Mouse (Mus musculus): ENCODE measurements around the gene Pdcl3.
"Not testable (repeated sequence)": the region's sequence is repeated elsewhere in the genome, so short reads cannot be mapped to it uniquely, and the experiment has no call there.

Pdcl3 gene

GRCm38 (mm10) chr1:39012576-39012975, 27.2 kb downstream of the Pdcl3 start:
- in situ Hi-C loops (cut with MboI; ENCODE audit: low pct_unique_long_range_greater_than_20kb in 1 of 2, low sequenced_read_pairs in 2 of 2, unreplicated experiment in 1 of 2), result loop anchor here in 1 of 2 experiments (25.0 kb wide), 2 partner anchors 200 to 500 kb away; no protein-coding TSS in a partner anchor

GRCm38 (mm10) chr1:39013843-39014242, 28.4 kb downstream of the Pdcl3 start:
- in situ Hi-C loops (cut with MboI; ENCODE audit: low pct_unique_long_range_greater_than_20kb in 1 of 2, low sequenced_read_pairs in 2 of 2, unreplicated experiment in 1 of 2), result loop anchor here in 1 of 2 experiments (25.0 kb wide), 2 partner anchors 198 to 498 kb away; no protein-coding TSS in a partner anchor

DNA sequence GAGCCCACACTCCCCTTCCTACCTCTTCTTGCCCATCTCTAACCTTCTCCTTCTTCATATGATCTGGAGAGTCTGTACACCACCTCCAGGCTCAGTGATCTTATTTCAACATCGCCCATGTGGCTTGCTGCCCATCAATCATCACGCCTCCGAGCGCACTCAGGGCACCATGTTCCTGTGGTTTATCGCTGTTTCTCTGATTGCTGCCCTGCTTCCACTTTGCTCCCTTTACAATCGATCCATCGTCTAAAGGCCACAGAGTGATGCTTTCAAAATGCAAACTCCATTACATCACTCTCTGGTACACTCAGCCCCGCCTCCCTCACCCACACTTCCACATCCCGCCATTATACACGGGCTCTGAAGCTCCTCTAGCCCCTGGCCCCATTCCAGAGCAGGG, 30.1 kb downstream of the Pdcl3 start:
- in situ Hi-C loops (cut with MboI; ENCODE audit: low pct_unique_long_range_greater_than_20kb in 1 of 2, low sequenced_read_pairs in 2 of 2, unreplicated experiment in 1 of 2), result loop anchor here in 1 of 2 experiments (25.0 kb wide), 2 partner anchors 197 to 497 kb away; no protein-coding TSS in a partner anchor

GRCm38 (mm10) chr1:39017871-39018270, 32.5 kb downstream of the Pdcl3 start:
- in situ Hi-C loops (cut with MboI; ENCODE audit: low pct_unique_long_range_greater_than_20kb in 1 of 2, low sequenced_read_pairs in 2 of 2, unreplicated experiment in 1 of 2), result loop anchor here in 1 of 2 experiments (25.0 kb wide), 2 partner anchors 194 to 494 kb away; no protein-coding TSS in a partner anchor

- in situ Hi-C loops (cut with MboI; ENCODE audit: low pct_unique_long_range_greater_than_20kb in 1 of 2, low sequenced_read_pairs in 2 of 2, unreplicated experiment in 1 of 2), result no loop called here
Measured at GRCm38 (mm10) chr1:39025142-39025541, 39.7 kb downstream of the Pdcl3 start.

DNA sequence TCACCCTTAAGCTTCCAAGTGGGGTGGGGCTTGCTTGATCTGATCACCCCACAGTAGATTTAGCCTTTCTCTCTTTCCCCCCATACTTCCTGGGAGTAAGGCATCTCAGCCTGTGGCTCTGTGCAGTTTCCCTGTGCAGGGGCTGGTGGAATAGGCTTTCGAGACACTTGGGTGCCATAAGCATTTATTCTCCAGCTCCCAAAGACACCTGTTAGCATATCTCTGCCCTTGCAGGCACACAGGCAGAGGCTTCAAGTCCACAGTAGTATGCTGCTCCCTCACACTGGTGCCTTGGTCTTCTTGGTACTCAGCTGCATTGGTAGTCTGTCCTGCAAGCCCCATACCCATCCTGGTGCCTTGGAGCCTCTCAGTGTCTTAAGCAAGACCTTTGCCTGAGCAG, 40.4 kb downstream of the Pdcl3 start:
- in situ Hi-C loops (cut with MboI; ENCODE audit: low pct_unique_long_range_greater_than_20kb in 1 of 2, low sequenced_read_pairs in 2 of 2, unreplicated experiment in 1 of 2), result no loop called here

- in situ Hi-C loops (cut with MboI; ENCODE audit: low pct_unique_long_range_greater_than_20kb in 1 of 2, low sequenced_read_pairs in 2 of 2, unreplicated experiment in 1 of 2), result no loop called here
Measured at GRCm38 (mm10) chr1:39029176-39029575, 43.8 kb downstream of the Pdcl3 start.

DNA sequence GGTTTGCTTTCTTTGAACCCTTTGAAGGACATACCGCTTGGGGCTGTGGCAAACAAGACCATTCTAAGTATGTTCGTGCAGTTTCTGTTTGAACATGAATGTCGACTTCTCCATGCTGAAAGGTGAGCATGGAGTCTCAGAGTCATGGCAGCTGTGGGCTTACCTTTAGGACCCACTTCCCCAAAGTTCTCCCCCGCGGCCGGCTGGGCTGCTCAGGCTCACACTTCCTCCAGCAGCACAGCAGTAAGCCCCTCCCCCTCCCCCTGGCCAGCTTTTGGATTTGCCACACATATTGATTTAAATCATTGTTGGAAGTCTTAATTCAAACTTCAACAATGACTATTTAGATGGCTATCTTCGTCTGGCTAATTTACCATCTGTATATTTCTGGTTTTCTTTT, 44.7 kb downstream of the Pdcl3 start:
- in situ Hi-C loops (cut with MboI; ENCODE audit: low pct_unique_long_range_greater_than_20kb in 1 of 2, low sequenced_read_pairs in 2 of 2, unreplicated experiment in 1 of 2), result no loop called here

- in situ Hi-C loops (cut with MboI; ENCODE audit: low pct_unique_long_range_greater_than_20kb in 1 of 2, low sequenced_read_pairs in 2 of 2, unreplicated experiment in 1 of 2), result no loop called here
Measured at GRCm38 (mm10) chr1:39035817-39036216, 50.4 kb downstream of the Pdcl3 start.

DNA sequence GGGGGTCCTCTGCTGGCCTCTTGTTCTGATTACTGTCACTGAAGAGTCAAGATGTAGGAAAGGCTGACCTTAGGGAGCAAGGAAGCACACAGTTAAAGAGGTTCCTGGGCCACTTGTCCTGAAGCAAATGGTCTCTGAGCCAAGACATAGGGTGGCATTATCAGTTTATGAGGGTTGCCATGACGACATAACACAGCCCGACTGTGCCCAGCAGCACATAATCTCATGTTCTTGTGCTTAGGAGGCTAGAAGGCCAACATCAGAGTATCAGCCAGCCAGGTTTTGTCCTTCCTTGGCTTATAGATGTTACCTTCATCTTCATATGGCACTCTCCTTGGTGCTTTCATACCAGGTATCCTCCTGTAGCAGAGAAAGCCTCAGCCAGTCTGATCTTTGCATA, 56.8 kb downstream of the Pdcl3 start:
- in situ Hi-C loops (cut with MboI; ENCODE audit: low pct_unique_long_range_greater_than_20kb in 1 of 2, low sequenced_read_pairs in 2 of 2, unreplicated experiment in 1 of 2), result no loop called here

DNA sequence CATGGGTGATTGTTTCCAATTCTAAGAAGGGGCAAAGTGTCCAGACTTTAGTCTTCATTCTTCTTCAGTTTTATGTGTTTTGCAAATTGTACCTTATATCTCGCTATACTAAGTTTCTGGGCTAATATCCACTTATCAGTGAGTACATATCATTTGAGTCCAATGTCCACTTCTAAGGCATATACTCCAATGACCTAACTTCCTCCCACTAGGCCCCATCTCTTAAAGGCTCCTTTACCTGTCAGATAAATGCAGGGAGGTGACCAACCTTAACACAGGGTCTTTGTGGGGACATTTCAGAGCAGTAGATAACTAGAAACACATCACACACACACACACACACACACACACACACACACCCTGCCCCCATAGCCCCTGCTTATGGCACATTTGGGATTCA, 59.0 kb downstream of the Pdcl3 start:
- in situ Hi-C loops (cut with MboI; ENCODE audit: low pct_unique_long_range_greater_than_20kb in 1 of 2, low sequenced_read_pairs in 2 of 2, unreplicated experiment in 1 of 2), result not testable (repeated sequence)

DNA sequence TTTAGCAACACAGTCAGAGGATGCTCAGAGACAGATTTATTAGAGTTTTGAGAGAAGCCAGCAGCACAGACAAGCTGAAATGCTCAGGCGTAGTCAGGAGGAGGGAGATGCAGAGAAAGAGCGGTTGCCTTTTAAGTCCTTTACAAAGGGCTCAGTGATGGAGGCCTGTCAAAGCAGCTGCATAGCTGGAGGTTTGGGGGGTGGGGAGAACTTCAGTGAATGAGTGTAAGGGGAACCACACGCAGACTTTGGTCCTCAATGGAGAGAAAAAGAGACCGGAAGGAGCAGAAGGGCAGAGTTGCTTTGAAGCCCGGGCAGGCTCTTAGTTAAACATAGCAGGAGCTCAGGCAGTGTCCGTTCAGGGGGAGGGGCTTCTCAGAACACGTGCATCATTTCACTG, 61.3 kb downstream of the Pdcl3 start:
- in situ Hi-C loops (cut with MboI; ENCODE audit: low pct_unique_long_range_greater_than_20kb in 1 of 2, low sequenced_read_pairs in 2 of 2, unreplicated experiment in 1 of 2), result no loop called here
